Mouse (Mus musculus) midbrain, embryonic 13.5 days (tissue): ENCODE results near the gene Hoxa13. TPM values are rescaled to one million over a fixed set of nuclear protein-coding genes. Genes with fewer than 3 reads are reported as not detected.

Experiments
- ATAC-seq: fragments of 200-750 bp; cut with Nextera tagmentation; 2 replicates; pipeline ENCODE4 v1.8.0; 2017; ENCODE audit warnings: mild to moderate bottlenecking, moderate TSS enrichment, moderate library complexity
- H3K27ac ChIP-seq: fragments of 300-500 bp; sonication (generic); 2 replicates; pipeline ENCODE4 v1.5.1; 2015; ENCODE audit warnings: inconsistent platforms, mild to moderate bottlenecking, moderate library complexity
- H3K27me3 ChIP-seq: fragments of 300-500 bp; sonication (generic); 2 replicates; pipeline ENCODE4 v1.6.1; 2015; ENCODE audit warnings: mild to moderate bottlenecking, inconsistent platforms
- H3K36me3 ChIP-seq: fragments of 300-500 bp; sonication (generic); 2 replicates; pipeline ENCODE4 v1.6.1; 2015; ENCODE audit warnings: mild to moderate bottlenecking, inconsistent platforms
- H3K4me1 ChIP-seq: fragments of 300-500 bp; sonication (generic); replicated peaks from 2 replicates; pipeline ENCODE4 v1.6.1; 2015; ENCODE audit warnings: inconsistent platforms
- H3K4me2 ChIP-seq: fragments of 300-500 bp; sonication (generic); replicated peaks from 2 replicates; pipeline ENCODE4 v1.6.1; 2015; ENCODE audit warnings: moderate library complexity, mild to moderate bottlenecking, inconsistent platforms
- H3K4me3 ChIP-seq: fragments of 300-500 bp; sonication (generic); replicated peaks from 2 replicates; pipeline ENCODE4 v1.5.1; 2015; ENCODE audit warnings: mild to moderate bottlenecking, inconsistent platforms
- H3K9ac ChIP-seq: fragments of 300-500 bp; sonication (generic); replicated peaks from 2 replicates; pipeline ENCODE4 v1.6.1; 2015; ENCODE audit warnings: mild to moderate bottlenecking, inconsistent platforms
- H3K9me3 ChIP-seq: fragments of 300-500 bp; sonication (generic); 2 replicates; pipeline ENCODE4 v1.6.1; 2016; ENCODE audit warnings: mild to moderate bottlenecking, inconsistent platforms
- WGBS: fragments of 180-500 bp; shearing (Covaris S2); methylation state at CpG from one replicate; pipeline ENCODE4 v1.1.7; 2015; 5-methylcytosine and 5-hydroxymethylcytosine counted together
- polyA plus RNA-seq: library from polyadenylated mRNA; unstranded; fragments of >200 nt; fragmentation: Nextera tagmentation; extraction: Ambion mirVana; gene quantifications from 2 replicates; pipeline ENCODE4 v1.2.1, GENCODE M21; 2015

Gene Hoxa13
- polyA plus RNA-seq, 1 experiment from 2014 or later, result not detected

GRCm38 (mm10) chr6:52214271-52214670, 46.4 kb downstream of the Hoxa13 start:
- 11% methylated on average over 5 of the region's 5 CpGs for WGBS
- Histone ChIP-seq H3K9me3 (no peaks in the 10 kb centered on the region), H3K9ac (no peak overlapping the region), H3K27me3 (peaks cover 100% of the 10 kb centered on the region), H3K4me3 (no peak overlapping the region), H3K4me1 (peaks cover 9% of the 10 kb centered on the region), H3K36me3 (no peaks in the 10 kb centered on the region), H3K27ac (no peak overlapping the region), H3K4me2 (no peak overlapping the region)
- no peak for ATAC-seq

- no peak within 1 kb of the TSS for H3K4me2 ChIP-seq
- H3K4me1 ChIP-seq, result peaks cover 15% of the 10 kb centered on the region
- ATAC-seq, result no peak
- H3K27ac ChIP-seq, result no peak within 1 kb of the TSS
- H3K27me3 ChIP-seq, result peaks cover 100% of the 10 kb centered on the region
- H3K9me3 ChIP-seq, result no peaks in the 10 kb centered on the region
- 2% methylated on average over 38 of the region's 38 CpGs for WGBS
- no peaks in the 10 kb centered on the region for H3K36me3 ChIP-seq
- H3K9ac ChIP-seq, result no peak within 1 kb of the TSS
- no peak within 1 kb of the TSS for H3K4me3 ChIP-seq
These were observed 47.3 kb downstream of the Hoxa13 start, which contains the start of the genes Hoxa3 and Gm28308 for GRCm38 (mm10) chr6:52213119-52213986. TSS of gene Hoxa3 (minus strand) at chr6:52213336. TSS of gene Gm28308 (minus strand) at chr6:52213339.

GRCm38 (mm10) chr6:52212556-52213118, 48.0 kb downstream of the Hoxa13 start:
- Histone ChIP-seq H3K27me3 (peaks cover 100% of the 10 kb centered on the region), H3K9ac (no peak overlapping the region), H3K4me1 (peaks cover 15% of the 10 kb centered on the region), H3K4me3 (no peak overlapping the region), H3K9me3 (no peaks in the 10 kb centered on the region), H3K4me2 (no peak overlapping the region), H3K27ac (no peak overlapping the region), H3K36me3 (no peaks in the 10 kb centered on the region)
- 3% methylated on average over 22 of the region's 22 CpGs for WGBS
- no peak for ATAC-seq

GRCm38 (mm10) chr6:52211961-52212360, 48.7 kb downstream of the Hoxa13 start:
- Histone ChIP-seq H3K9me3 (no peaks in the 10 kb centered on the region), H3K4me3 (no peak overlapping the region)
- no peak for ATAC-seq

GRCm38 (mm10) chr6:52211170-52211935, 49.3 kb downstream of the Hoxa13 start:
- Histone ChIP-seq H3K27ac (no peak overlapping the region), H3K9me3 (no peaks in the 10 kb centered on the region), H3K36me3 (no peaks in the 10 kb centered on the region), H3K9ac (no peak overlapping the region), H3K27me3 (peaks cover 100% of the 10 kb centered on the region), H3K4me3 (no peak overlapping the region), H3K4me1 (0 out of 2 replicates have a peak, but pooled peaks cover 6% of the 10 kb centered on the region), H3K4me2 (no peak overlapping the region)
- WGBS, result 1% methylated on average over 37 of the region's 37 CpGs
- ATAC-seq, result peak; percentile 53; the same call in 1 of the 2 replicates

More at GRCm38 (mm10) chr6:52211961-52212360, 48.7 kb downstream of the Hoxa13 start:
- Histone ChIP-seq H3K4me1 (peaks cover 9% of the 10 kb centered on the region), H3K27me3 (peaks cover 100% of the 10 kb centered on the region), H3K4me2 (no peak overlapping the region), H3K36me3 (no peaks in the 10 kb centered on the region), H3K27ac (no peak overlapping the region), H3K9ac (no peak overlapping the region)
- 4% methylated on average over 13 of the region's 13 CpGs for WGBS

GRCm38 (mm10) chr6:52209685-52210046, 51.0 kb downstream of the Hoxa13 start:
- no peak for ATAC-seq
- H3K36me3 ChIP-seq, result no peaks in the 10 kb centered on the region
- H3K4me1 ChIP-seq, result 0 out of 2 replicates have a peak, but pooled peaks cover 6% of the 10 kb centered on the region
- 7% methylated on average over 12 of the region's 12 CpGs for WGBS
- H3K27ac ChIP-seq, result no peak overlapping the region
- H3K4me2 ChIP-seq, result no peak overlapping the region
- no peak overlapping the region for H3K9ac ChIP-seq
- no peak overlapping the region for H3K4me3 ChIP-seq
- H3K9me3 ChIP-seq, result no peaks in the 10 kb centered on the region
- peaks cover 100% of the 10 kb centered on the region for H3K27me3 ChIP-seq

GRCm38 (mm10) chr6:52208868-52209684, 51.6 kb downstream of the Hoxa13 start:
- WGBS, result 1% methylated on average over 18 of the region's 18 CpGs
- ATAC-seq, result no peak
- Histone ChIP-seq H3K9me3 (no peaks in the 10 kb centered on the region), H3K4me1 (peaks cover 10% of the 10 kb centered on the region), H3K9ac (no peak overlapping the region), H3K4me3 (no peak overlapping the region; the same call in 1 of the 2 replicates), H3K4me2 (peak overlapping the region; percentile 29; the same call in 1 of the 2 replicates), H3K27ac (no peak overlapping the region), H3K27me3 (peaks cover 100% of the 10 kb centered on the region), H3K36me3 (no peaks in the 10 kb centered on the region)

GRCm38 (mm10) chr6:52208072-52208867, 52.4 kb downstream of the Hoxa13 start, which contains the start of gene Hoxa6:
TSS of gene Hoxa6 (minus strand) at chr6:52208722.
- Histone ChIP-seq H3K9ac (no peak within 1 kb of the TSS), H3K36me3 (no peaks in the 10 kb centered on the region), H3K27ac (no peak within 1 kb of the TSS), H3K4me3 (no peak within 1 kb of the TSS; the same call in 1 of the 2 replicates), H3K4me2 (peak within 1 kb of the TSS; percentile 29; the same call in 1 of the 2 replicates), H3K4me1 (peaks cover 15% of the 10 kb centered on the region), H3K27me3 (peaks cover 100% of the 10 kb centered on the region), H3K9me3 (no peaks in the 10 kb centered on the region)
- WGBS, result 1% methylated on average over 47 of the region's 47 CpGs
- ATAC-seq, result no peak
